Mouse (Mus musculus): ENCODE measurements around the gene Poln.

DNA sequence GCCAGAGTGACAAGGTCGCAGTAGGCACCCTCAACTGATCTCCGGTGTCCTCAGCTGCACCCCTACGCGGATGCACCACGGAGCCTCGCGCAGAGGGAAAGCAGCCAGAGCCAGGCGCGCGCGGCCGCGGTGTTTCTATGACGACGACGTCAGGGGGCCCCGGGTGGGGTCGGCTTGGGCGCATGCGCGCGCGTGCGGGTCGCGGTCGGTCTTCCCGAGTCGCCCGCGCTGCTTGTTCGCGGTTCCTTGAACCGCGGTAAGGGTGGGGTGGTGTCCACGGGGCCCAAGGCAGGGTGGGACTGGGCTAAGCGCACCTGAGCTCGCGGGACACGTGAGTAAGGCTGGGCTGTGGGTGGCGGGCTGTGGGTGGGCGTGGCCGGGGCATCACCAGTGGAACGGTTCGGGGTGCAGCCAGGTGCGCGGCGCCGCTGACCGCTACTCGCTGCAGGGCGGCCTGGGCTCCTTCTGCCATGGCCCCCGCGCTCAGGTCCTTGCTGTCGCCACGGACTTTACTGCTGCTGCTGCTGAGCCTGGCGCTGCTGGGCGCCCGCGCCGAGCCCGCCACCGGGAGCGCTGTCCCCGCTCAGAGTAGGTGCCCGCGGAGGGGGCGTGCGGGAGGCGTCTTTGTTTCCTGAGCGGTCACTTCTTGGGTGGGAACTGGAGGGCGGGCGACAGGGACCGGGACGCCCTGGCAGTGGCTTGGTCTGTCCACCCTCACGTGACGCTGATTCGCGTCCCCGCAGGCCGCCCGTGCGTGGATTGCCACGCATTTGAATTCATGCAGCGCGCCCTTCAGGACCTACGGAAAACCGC lies 185.7 kb downstream of the Poln start, which contains the start of gene Gm1673:
- TF ChIP-seq POLR2A (IDR thresholded peaks at IDR 0.05; ENCODE audit: low read depth, low read length) (no peak), CTCF (IDR thresholded peaks at IDR 0.05; ENCODE audit: extremely low read depth, insufficient read depth, insufficient read length, insufficient replicate concordance) (no peak)
